In the genomic region with DNA sequence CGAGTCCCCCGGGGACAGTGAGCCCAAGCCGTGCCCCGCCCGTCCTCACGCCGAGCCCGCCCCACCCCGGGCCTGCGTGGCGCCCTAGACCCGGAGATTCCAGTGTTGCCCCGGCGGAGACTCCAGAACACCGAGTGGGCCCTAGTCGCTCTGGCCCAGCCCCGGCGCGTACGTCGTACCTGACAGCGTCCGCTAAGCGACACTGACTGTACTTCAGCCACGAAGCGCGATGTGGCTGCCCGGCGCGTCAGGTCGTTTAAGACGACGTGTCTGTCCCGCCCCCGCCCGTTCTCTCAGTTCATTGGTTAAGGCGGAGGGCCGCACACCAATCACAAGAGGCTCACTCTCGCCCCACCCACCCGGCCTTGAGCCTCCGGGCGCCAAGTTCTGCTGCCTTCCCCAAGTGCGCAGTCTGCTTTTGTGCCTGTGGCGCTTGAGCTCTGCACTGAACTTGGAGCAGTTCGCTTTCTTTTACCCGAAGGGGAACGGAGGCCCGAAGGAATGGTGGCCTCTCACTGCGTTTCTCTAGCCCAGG, we compare ENCODE assay signal across 8 mouse cellular contexts. TPM values are rescaled to one million over a fixed set of nuclear protein-coding genes. Genes with fewer than 3 reads are reported as not detected.
A peak's percentile ranks its signal among the peaks of the same experiment; 100 is the strongest.
DNase-seq lines count a peak whose midpoint lies in the region; ATAC-seq and TF ChIP-seq lines count a peak whose summit lies in the region.

Oat (minus strand) TSS at position 283 of the 535 bp plus-strand sequence.

- ATAC-seq in forebrain, embryonic 12.5 days (ENCODE audit: low FRiP score): peak; percentile 97
- peak; percentile 97 for ATAC-seq in heart, postnatal 0 days (ENCODE audit: insufficient read depth, low read depth)
- peak; percentile 96 for ATAC-seq in liver, embryonic 16.5 days (ENCODE audit: low read depth)
- ATAC-seq in neural tube, embryonic 13.5 days (ENCODE audit: low read depth): peak; percentile 98

- peak; percentile 97 for DNase-seq in c-Kit-positive CD71-positive TER-119-positive erythroid progenitor cells, embryonic 14.5 days (ENCODE audit: low spot score)
- peak; percentile 97 for DNase-seq in heart, postnatal 0 days (ENCODE audit: low spot score)
- peak; percentile 95 to 97 for DNase-seq in kidney, postnatal 4 days

- H3K27ac ChIP-seq in forebrain, embryonic 12.5 days: peak within 1 kb of the TSS; percentile 85
- H3K27ac ChIP-seq in heart, postnatal 0 days (ENCODE audit: low read depth): peak within 1 kb of the TSS; percentile 96
- H3K27ac ChIP-seq in liver, embryonic 16.5 days (ENCODE audit: low read length): peak within 1 kb of the TSS; percentile 92
- peak within 1 kb of the TSS; percentile 90 for H3K27ac ChIP-seq in neural tube, embryonic 13.5 days (replicated peaks)
- H3K27ac ChIP-seq in testis, adult 2 months (ENCODE audit: control insufficient read depth, insufficient read depth, low read depth, low read length): peak within 1 kb of the TSS; percentile 82

- peak within 1 kb of the TSS; percentile 65 for H3K4me2 ChIP-seq in forebrain, embryonic 12.5 days
- H3K4me2 ChIP-seq in heart, postnatal 0 days (ENCODE audit: low read depth, low read length): peak within 1 kb of the TSS; percentile 72
- H3K4me2 ChIP-seq in liver, embryonic 16.5 days (ENCODE audit: low read depth, low read length): peak within 1 kb of the TSS; percentile 90
- peak within 1 kb of the TSS; percentile 65 for H3K4me2 ChIP-seq in neural tube, embryonic 13.5 days

- peaks cover 43% of the 10 kb centered on the region for H3K27me3 ChIP-seq in E14TG2a.4 (ENCODE audit: insufficient read depth, low read length)
- H3K27me3 ChIP-seq in forebrain, embryonic 12.5 days: peaks cover 17% of the 10 kb centered on the region
- no peaks in the 10 kb centered on the region for H3K27me3 ChIP-seq in heart, postnatal 0 days (ENCODE audit: control insufficient read depth, insufficient read depth, low read length)
- peaks cover 14% of the 10 kb centered on the region for H3K27me3 ChIP-seq in liver, embryonic 16.5 days (ENCODE audit: control insufficient read depth, insufficient read depth, low read depth, low read length)
- H3K27me3 ChIP-seq in neural tube, embryonic 13.5 days: no peaks in the 10 kb centered on the region
- H3K27me3 ChIP-seq in testis, adult 2 months (ENCODE audit: control insufficient read depth, insufficient read depth, low read length): no peaks in the 10 kb centered on the region

- H3K4me3 ChIP-seq in E14TG2a.4 (replicated peaks; ENCODE audit: low read length): peak within 1 kb of the TSS; percentile 90
- H3K4me3 ChIP-seq in forebrain, embryonic 12.5 days (replicated peaks): peak within 1 kb of the TSS; percentile 65
- peak within 1 kb of the TSS; percentile 61 for H3K4me3 ChIP-seq in heart, postnatal 0 days (ENCODE audit: low read depth, low read length)
- peak within 1 kb of the TSS; percentile 83 for H3K4me3 ChIP-seq in liver, embryonic 16.5 days (ENCODE audit: low read depth, low read length)
- H3K4me3 ChIP-seq in neural tube, embryonic 13.5 days: peak within 1 kb of the TSS; percentile 69
- peak within 1 kb of the TSS; percentile 89 for H3K4me3 ChIP-seq in testis, adult 2 months (ENCODE audit: control insufficient read depth, low read depth, low read length)

- no peak for TF ChIP-seq EP300 in heart, postnatal 0 days (IDR thresholded peaks at IDR 0.05; ENCODE audit: low read depth)

- H3K36me3 ChIP-seq in E14TG2a.4 (ENCODE audit: insufficient read depth, low read length): no peaks in the 10 kb centered on the region
- no peaks in the 10 kb centered on the region for H3K36me3 ChIP-seq in forebrain, embryonic 12.5 days (replicated peaks)
- H3K36me3 ChIP-seq in heart, postnatal 0 days (replicated peaks; ENCODE audit: control insufficient read depth, insufficient read depth, low read length): no peaks in the 10 kb centered on the region
- no peaks in the 10 kb centered on the region for H3K36me3 ChIP-seq in liver, embryonic 16.5 days (ENCODE audit: control insufficient read depth, insufficient read depth)
- no peaks in the 10 kb centered on the region for H3K36me3 ChIP-seq in neural tube, embryonic 13.5 days
- H3K36me3 ChIP-seq in testis, adult 2 months (ENCODE audit: control insufficient read depth, insufficient read depth, low read length): no peaks in the 10 kb centered on the region

- H3K9me3 ChIP-seq in E14TG2a.4 (ENCODE audit: low read length): no peaks in the 10 kb centered on the region
- H3K9me3 ChIP-seq in forebrain, embryonic 12.5 days: no peaks in the 10 kb centered on the region
- no peaks in the 10 kb centered on the region for H3K9me3 ChIP-seq in heart, postnatal 0 days (replicated peaks; ENCODE audit: control insufficient read depth, low read length)
- no peaks in the 10 kb centered on the region for H3K9me3 ChIP-seq in liver, embryonic 16.5 days (replicated peaks; ENCODE audit: control insufficient read depth, low read length)
- H3K9me3 ChIP-seq in neural tube, embryonic 13.5 days: no peaks in the 10 kb centered on the region

- H3K4me1 ChIP-seq in E14TG2a.4 (replicated peaks; ENCODE audit: low read depth, low read length): peaks cover 20% of the 10 kb centered on the region
- H3K4me1 ChIP-seq in forebrain, embryonic 12.5 days: peaks cover 26% of the 10 kb centered on the region
- peaks cover 28% of the 10 kb centered on the region for H3K4me1 ChIP-seq in heart, postnatal 0 days (ENCODE audit: control insufficient read depth, insufficient read depth)
- peaks cover 27% of the 10 kb centered on the region for H3K4me1 ChIP-seq in liver, embryonic 16.5 days (ENCODE audit: control insufficient read depth, low read depth, low read length)
- peaks cover 23% of the 10 kb centered on the region for H3K4me1 ChIP-seq in neural tube, embryonic 13.5 days (replicated peaks)
- peaks cover 5% of the 10 kb centered on the region for H3K4me1 ChIP-seq in testis, adult 2 months (ENCODE audit: control insufficient read depth, insufficient read depth, low read length)

- H3K9ac ChIP-seq in forebrain, embryonic 12.5 days: peak within 1 kb of the TSS; percentile 65
- H3K9ac ChIP-seq in heart, postnatal 0 days (replicated peaks; ENCODE audit: low read depth, low read length): peak within 1 kb of the TSS; percentile 69
- peak within 1 kb of the TSS; percentile 87 for H3K9ac ChIP-seq in liver, embryonic 16.5 days (ENCODE audit: low read depth, low read length)
- H3K9ac ChIP-seq in neural tube, embryonic 13.5 days: peak within 1 kb of the TSS; percentile 75

- 1% methylated on average over 45 of the region's 49 CpGs for WGBS in forebrain, embryonic 12.5 days
- WGBS in heart, postnatal 0 days: 1% methylated on average over 49 of the region's 49 CpGs
- under 1% methylated on average over 49 of the region's 49 CpGs for WGBS in liver, embryonic 16.5 days (ENCODE audit: insufficient replicate concordance)
- under 1% methylated on average over 49 of the region's 49 CpGs for WGBS in neural tube, embryonic 13.5 days

- TF ChIP-seq CTCF in E14TG2a.4 (conservative IDR thresholded peaks at IDR 0.05; ENCODE audit: low read length): no peak
- no peak; the same call in 1 of the 2 replicates for TF ChIP-seq CTCF in heart, postnatal 0 days (IDR thresholded peaks at IDR 0.05; ENCODE audit: low read depth)
- no peak for TF ChIP-seq CTCF in testis, adult 2 months (IDR thresholded peaks at IDR 0.05; ENCODE audit: control insufficient read depth, insufficient read depth, insufficient replicate concordance, low read depth, low read length)

- peak; percentile 99 for TF ChIP-seq POLR2A in testis, adult 2 months (IDR thresholded peaks at IDR 0.05; ENCODE audit: control insufficient read depth, low read depth, low read length)

RNA-seq across cellular contexts. Expression of gene Oat, which starts in this region (rescaled TPM):
- polyA plus RNA-seq in forebrain, embryonic 12.5 days (2016; fragmentation: Nextera tagmentation; extraction: Ambion mirVana): 112 and 127 TPM in 2 replicates
- 194 and 208 TPM in 2 replicates for total RNA-seq in heart, postnatal 0 days (2014; rRNA removed; ENCODE audit: low replicate concordance)
- polyA plus RNA-seq in heart, postnatal 0 days (2015; fragmentation: Nextera tagmentation; extraction: Ambion mirVana): 155 and 157 TPM in 2 replicates
- polyA plus RNA-seq in liver, embryonic 16.5 days (2015; fragmentation: Nextera tagmentation; extraction: Ambion mirVana): 58.0 and 59.7 TPM in 2 replicates
- polyA plus RNA-seq in neural tube, embryonic 13.5 days (2015; fragmentation: Nextera tagmentation; extraction: Ambion mirVana): 90.2 and 97.7 TPM in 2 replicates
- 32.3 and 32.7 TPM in 2 replicates for polyA plus RNA-seq in testis, adult 2 months (2012; rRNA removed)

Comparison
In these comparisons a context has a peak if more than half of its experiments do, and no peak if none do; other contexts are left out.
1. Peak in every context shown above with its lines: DNase-seq, ATAC-seq, H3K4me3 ChIP-seq and H3K27ac ChIP-seq.